Mouse (Mus musculus) heart, postnatal 0 days (tissue): ENCODE measurements around the gene Olfr31.

ENCODE experiments used
- CTCF ChIP-seq: IDR thresholded peaks from 2 replicates; pipeline ENCODE4 v1.5.1; 2016; ENCODE audit warnings: antibody characterized with exemption, control low read depth, low read depth
- EP300 ChIP-seq: IDR thresholded peaks from 2 replicates; pipeline ENCODE4 v1.6.1; 2016; ENCODE audit warnings: antibody characterized with exemption, low read depth

DNA sequence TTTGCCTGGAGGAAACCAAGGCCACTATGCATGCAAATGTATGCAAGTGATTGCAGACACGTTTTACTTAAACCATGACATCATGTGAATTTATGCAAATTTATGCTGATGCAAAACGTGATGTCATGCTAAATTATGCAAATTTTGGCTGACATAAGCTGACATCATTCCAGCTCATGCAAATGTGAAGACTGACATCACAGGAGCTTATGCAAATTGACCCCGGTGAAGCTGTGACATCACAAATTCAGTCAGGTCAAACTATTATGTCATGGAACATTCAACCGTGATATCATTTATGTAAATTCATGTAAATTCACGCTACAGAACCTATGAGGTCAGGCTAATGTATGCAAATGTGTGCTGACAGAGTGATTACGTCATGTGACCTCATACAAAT is 30.0 kb downstream of the Olfr31 start:
- TF ChIP-seq CTCF (no peak), EP300 (no peak)
